Mouse (Mus musculus) thymus, adult 2 months (tissue): ENCODE data around the gene E2f2.

ENCODE experiments used
- CTCF ChIP-seq: fragments of 200-500 bp; IDR thresholded peaks from 2 replicates; pipeline ENCODE4 v1.5.1; 2012; ENCODE audit warnings: mild to moderate bottlenecking, control low read depth, low read length, moderate library complexity, borderline replicate concordance; ENCODE audit not compliant: control insufficient read depth, poor library complexity, insufficient read depth; ENCODE audit errors: extremely low read depth
- POLR2A ChIP-seq: fragments of 200-500 bp; IDR thresholded peaks from 2 replicates; pipeline ENCODE4 v1.6.1; 2012; ENCODE audit warnings: mild to moderate bottlenecking, low read length, control low read depth, moderate library complexity; ENCODE audit not compliant: control insufficient read depth, poor library complexity, insufficient read depth; ENCODE audit errors: extremely low read depth

- TF ChIP-seq CTCF (no peak), POLR2A (no peak)
Measured at GRCm38 (mm10) chr4:136142267-136143192, 29.7 kb upstream of the E2f2 start.
